Mouse (Mus musculus): ENCODE results near the gene Nck1.

GRCm38 (mm10) chr9:100462098-100462497, 83.8 kb downstream of the Nck1 start:
- no peak for TF ChIP-seq USF1 (IDR thresholded peaks at IDR 0.05; ENCODE audit: low read depth, low read length)
- TF ChIP-seq CTCF (conservative IDR thresholded peaks at IDR 0.05 in 1 of 2, IDR thresholded peaks at IDR 0.05 in 1 of 2; ENCODE audit: low read depth in 2 of 2, low read length in 2 of 2) = no peak
- TF ChIP-seq POLR2A (IDR thresholded peaks at IDR 0.05; ENCODE audit: low read depth, low read length) = no peak
- no peak for TF ChIP-seq HCFC1 (IDR thresholded peaks at IDR 0.05; ENCODE audit: low read depth, low read length)
- no peak for TF ChIP-seq EP300 (IDR thresholded peaks at IDR 0.05; ENCODE audit: low read length)
- TF ChIP-seq POLR2AphosphoS2 (IDR thresholded peaks at IDR 0.05; ENCODE audit: low read depth, low read length) = no peak
- no peak for TF ChIP-seq MAFK (IDR thresholded peaks at IDR 0.05; ENCODE audit: insufficient replicate concordance, low read length)
- TF ChIP-seq UBTF (IDR thresholded peaks at IDR 0.05; ENCODE audit: low read depth, low read length) = no peak
- TF ChIP-seq ZNF384 (IDR thresholded peaks at IDR 0.05; ENCODE audit: low read depth, low read length) = no peak
- TF ChIP-seq MEF2A (IDR thresholded peaks at IDR 0.05; ENCODE audit: borderline replicate concordance, low read depth, low read length) = no peak
